Mouse (Mus musculus) layer of hippocampus, postnatal 14 days (tissue): ENCODE data around the gene Ms4a4b. TPM values are rescaled to one million over a fixed set of nuclear protein-coding genes. Genes with fewer than 3 reads are reported as not detected.
"Not testable (repeated sequence)": the region's sequence is repeated elsewhere in the genome, so short reads cannot be mapped to it uniquely, and the experiment has no call there.

Experiments used
- DNase-seq, 2 experiments: peaks; one replicate each; pipeline ENCODE4 v3.0.0; 2021 to 2022; ENCODE audit warnings: low spot score in 2 of 2, mixed read lengths in 1 of 2
- long read RNA-seq, 2 experiments: library from polyadenylated mRNA; stranded (forward); transcript quantifications; one replicate each; pipeline ENCODE4 v2.0.0; 2021
- total RNA-seq, 2 experiments: library from RNA; stranded (reverse); gene quantifications; 2 replicates each; pipeline ENCODE4 v1.2.3; 2021

Gene Ms4a4b
- total RNA-seq: not detected
- long read RNA-seq, experiment 1: 0 reads
- long read RNA-seq, experiment 2: 0 reads

DNA sequence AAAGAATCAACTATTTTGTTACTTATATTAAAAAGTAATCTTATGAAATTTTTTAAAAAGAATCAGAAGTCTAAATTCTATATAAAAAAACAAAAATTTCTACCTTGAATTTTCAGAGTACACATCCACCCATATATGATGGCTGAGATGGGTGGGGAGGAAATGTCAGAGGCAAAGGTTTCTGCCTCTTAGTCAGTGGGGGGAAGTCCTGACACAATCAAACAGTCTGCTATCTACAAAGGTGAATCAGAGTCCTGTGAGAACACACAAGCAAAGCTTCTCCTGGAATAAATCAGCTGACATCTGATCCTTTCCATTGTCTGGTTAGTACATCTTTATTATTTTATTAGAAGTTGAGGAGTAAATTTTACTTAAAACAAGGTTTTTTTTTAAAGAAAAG lies at the start of gene Ms4a4b:
Ms4a4b (plus strand) TSS at position 216 of the 400 bp plus-strand sequence.
- DNase-seq: no peak

DNA sequence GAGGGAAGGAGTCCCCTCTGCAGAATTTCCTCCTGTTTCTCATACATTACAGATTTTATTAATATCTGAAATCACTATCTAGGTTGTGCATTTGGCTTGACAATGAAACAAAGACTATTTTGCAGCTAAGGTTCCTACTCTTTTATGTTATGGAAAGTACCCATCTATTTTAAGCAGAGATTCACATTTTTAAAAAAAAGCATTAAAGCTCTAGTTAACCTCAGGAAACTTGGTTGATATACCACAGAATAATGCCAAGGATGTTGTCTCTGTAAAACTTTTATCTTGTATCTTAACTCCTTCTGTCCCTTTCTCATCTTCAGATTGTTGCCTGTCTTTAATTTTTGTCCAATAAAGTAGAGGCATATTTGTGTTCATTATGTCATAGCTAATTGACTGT lies 47.6 kb upstream of the Ms4a4b start:
- no peak for DNase-seq

DNA sequence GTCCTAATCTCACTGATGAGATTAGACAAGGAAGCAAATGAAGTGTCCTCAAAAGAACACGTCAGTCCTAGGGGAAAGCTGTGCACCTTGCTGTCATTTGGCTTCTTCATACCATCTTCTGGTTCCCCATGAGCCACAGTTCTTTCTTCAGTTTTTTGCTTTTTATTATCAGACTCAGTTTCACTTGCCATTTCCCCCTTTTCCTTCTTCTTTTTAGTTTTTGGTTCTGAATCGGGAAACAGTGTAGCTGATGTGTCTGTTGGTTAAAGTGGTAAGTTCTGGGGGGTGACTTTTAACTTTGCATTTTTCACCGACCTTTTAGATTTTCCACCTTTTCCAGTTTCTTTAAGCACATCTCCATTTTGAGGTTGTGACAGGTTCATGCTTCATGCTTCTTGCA lies 38.8 kb upstream of the Ms4a4b start, which contains the start of gene Ms4a4c:
Ms4a4c (plus strand) TSS at position 244 of the 400 bp plus-strand sequence.
- DNase-seq: no peak

DNA sequence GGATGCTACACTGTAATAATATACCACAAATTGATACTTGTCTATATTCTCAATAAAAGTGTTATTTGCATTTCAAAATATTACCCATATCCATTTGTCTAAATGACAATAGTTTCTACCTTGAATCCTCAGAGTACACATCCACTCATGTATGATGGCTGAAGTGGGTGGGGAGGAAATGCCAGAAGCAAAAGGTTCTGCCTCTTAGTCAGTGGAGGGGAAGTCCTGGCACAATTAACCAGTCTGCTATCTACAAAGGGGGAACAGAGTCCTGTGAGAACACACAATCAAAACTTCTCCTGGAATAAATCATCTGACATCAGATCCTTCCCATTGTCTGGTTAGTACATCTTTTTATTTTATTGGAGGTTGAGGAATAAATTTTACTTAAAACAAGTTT lies 35.9 kb upstream of the Ms4a4b start:
- no peak for DNase-seq

DNA sequence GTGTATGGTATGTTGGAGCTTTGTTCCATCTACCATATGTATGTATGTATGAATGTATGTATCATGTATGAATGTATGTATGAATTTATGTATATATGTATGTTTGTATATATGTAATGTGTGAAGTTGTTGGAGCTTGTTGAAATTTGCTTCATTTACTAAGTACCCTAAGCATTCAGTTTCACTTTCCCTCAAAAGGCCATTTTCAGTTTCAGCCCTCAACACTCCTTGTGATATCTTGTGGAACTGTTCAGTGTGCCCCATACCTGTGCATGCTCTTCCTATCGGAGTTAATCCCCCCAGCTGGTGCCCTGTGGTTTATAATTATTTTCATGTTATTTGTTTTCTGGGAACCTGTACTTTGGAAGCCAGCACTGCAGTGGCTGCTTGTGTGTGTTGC lies 34.8 kb upstream of the Ms4a4b start:
- DNase-seq: no peak

DNA sequence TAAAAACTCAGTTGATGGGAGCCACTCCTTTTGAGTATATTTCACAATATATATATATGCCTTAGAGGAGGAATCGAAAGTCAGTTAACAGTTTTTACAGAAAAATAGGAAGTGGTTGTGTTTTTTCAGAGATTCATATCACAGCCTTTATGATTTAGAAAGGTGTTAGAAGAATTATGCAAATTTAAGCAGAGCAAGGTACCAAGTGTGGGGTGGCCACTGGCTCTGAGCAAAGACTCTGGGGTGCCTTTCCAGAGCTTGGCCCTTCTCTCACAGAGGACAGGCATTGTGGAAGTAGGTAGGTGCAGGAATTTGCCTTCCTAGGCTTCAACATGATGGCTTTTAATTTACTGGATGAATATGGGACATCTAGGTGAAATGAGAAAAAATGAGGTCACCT lies 31.7 kb upstream of the Ms4a4b start:
- no peak for DNase-seq

DNA sequence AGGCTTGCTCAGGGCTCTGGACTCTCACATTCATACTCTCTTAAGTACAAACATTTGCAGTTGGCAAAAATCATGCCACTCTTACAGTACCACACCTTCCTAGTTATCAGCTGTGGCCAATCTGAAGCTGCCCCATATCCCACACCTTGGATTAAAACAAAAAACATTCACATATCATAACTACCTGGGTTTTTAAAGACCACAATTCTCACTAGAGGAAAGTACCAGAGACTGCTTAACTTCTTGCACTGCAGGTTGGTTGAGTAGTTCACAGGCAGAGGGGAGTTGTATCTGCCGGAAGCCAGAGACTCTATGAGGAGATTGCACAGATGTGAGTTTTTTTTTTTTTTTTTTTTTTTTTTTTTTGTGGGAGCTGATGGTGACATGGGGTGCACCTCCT lies 29.3 kb upstream of the Ms4a4b start:
- no peak for DNase-seq

DNA sequence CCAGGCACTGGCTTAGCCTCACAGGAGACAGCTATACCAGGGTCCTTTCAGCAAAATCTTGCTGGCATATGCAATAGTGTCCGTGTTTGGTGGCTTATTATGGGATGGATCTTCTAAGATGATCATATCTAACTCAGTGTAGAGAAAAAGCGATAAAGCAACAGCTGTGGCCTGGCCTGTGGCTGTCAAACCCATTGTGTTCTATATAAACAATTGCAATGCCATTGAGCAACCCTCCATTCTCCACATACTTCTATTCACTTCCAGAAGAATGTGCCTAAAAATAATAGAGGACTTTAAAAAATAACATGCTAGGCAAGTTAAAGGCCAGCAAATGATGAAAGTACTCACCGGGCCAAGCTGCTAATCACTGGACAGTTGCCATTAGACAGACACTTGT lies 27.8 kb upstream of the Ms4a4b start:
- DNase-seq: no peak

DNA sequence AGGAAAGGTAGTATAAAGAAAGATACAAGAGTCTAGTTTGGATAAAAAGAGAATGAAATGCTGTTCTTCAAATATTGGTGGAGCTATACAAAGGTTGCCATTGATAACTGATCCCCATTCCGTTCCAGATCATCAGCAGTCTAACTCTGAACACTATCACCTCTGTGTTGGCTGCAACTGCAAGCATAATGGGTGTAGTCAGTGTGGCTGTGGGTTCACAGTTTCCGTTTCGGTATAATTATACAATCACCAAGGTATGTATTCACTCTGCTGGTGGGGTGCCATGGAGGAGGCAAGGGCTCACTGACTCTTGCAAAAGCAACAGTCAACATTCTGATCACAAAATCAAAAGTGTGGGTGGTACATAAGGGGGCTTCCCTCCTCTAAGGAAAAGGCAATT lies 24.5 kb upstream of the Ms4a4b start:
- not testable (repeated sequence) for DNase-seq

DNA sequence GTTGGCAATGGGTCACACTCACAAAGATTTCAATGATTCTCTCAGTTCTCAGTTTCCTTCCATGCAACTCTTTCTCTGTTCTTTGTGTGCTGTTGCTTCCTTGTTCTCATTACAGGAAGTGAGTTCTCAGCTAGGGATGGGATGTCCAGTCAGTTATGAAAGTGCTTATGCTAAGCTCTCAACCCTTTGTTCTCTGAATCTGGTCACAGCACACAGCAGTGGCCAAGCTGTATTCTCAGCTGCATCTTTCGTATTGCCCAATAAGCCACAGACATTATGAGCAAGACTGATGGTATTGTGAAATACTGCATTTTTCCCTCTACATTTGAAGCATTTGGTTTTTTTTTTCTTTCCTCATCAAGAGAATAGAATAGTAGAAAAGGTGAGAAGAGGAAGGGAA lies 12.1 kb upstream of the Ms4a4b start:
- not testable (repeated sequence) for DNase-seq

DNA sequence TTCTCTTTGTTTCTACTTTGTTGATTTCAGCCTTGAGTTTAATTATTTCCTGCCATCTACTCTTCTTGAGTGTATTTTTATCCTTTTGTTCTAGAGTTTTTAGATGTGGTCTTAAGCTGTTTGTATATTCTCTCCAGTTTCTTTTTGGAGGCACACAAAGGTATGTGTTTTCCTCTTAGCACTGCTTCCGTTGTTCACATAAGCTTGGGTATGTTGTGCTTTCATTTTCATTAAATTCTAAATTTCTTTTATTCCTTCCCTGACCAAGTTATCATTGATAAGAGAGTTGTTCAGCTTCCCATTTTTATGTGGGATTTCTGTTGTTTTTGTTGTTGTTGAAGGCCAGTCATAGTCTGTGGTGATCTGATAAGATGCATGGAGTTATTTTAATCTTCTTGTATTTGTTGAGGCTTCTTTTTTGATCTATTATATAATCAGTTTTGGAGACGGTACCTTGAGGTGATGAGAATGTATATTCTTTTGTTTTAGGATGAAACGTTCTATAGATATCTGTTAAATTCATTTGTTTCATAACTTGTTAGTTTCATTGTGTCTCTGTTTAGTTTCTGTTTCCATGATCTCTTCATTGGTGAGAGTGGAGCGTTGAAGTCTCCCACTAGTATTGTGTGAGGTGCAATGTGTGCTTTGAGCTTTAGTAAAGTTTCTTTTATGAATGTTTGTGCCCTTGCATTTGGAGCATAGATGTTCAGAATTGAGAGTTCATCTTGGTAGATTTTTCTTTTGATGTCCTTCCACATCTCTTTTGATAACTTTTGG lies 8.1 kb upstream of the Ms4a4b start:
- DNase-seq: no peak

DNA sequence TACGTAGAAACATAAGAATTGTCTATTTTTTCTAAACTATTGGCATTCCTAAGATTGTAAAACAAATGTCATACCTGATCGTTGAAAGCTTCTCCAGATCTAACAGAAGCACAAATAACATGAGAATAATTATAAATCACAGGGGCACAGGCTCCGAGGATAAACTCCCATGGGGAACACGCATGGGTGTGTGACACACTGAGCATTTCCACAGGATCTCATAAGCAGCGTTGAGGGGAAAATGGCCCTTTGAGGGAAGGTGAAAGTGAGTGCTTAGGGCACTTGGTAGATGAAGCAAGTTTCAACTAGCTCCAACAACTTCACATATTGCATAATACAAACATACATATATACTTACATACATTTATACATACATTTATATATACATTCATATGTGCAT lies 611 bp downstream of the Ms4a4b start:
- DNase-seq: no peak

DNA sequence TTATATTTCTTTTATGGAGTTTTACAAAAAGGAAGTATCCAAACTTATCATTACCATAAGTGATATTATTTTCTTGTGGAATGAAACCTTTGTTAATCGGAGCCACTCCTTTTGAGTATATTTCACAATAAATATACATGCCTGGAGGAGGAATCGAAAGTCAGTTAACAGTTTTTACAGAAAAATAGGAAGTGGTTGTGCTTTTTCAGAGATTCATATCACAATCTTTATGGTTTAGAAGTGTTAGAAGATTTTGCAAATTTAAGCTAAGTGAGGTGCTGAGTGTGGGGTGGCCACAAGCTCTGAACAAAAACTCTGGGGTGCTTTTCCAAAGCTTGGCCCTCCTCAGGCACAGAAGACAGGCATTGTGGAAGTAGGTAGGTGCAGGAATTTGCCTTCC lies 3.9 kb downstream of the Ms4a4b start:
- no peak for DNase-seq

DNA sequence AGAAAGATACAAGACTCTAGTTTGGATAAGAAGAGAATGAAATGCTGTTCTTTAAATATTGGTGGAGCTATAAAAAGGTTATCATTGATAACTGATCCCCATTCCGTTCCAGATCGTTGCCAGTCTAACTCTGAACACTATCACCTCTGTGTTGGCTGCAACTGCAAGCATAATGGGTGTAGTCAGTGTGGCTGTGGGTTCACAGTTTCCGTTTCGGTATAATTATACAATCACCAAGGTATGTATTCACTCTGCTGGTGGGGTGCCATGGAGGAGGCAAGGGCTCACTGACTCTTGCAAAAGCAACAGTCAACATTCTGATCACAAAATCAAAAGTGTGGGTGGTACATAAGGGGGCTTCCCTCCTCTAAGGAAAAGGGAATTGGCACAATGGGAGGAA lies 15.7 kb downstream of the Ms4a4b start:
- DNase-seq: not testable (repeated sequence)

DNA sequence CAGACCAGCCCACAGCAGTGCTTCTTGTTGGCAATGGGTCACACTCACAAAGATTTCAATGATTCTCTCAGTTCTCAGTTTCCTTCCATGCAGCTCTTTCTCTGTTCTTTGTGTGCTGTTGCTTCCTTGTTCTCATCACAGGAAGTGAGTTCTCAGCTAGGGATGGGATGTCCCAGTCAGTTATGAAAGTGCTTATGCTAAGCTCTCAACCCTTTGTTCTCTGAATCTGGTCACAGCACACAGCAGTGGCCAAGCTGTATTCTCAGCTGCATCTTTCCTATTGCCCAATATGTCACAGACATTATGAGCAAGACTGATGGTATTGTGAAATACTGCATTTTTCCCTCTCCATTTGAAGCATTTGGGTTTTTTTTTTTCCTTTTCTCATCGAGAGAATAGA lies 21.4 kb downstream of the Ms4a4b start:
- DNase-seq: not testable (repeated sequence)

DNA sequence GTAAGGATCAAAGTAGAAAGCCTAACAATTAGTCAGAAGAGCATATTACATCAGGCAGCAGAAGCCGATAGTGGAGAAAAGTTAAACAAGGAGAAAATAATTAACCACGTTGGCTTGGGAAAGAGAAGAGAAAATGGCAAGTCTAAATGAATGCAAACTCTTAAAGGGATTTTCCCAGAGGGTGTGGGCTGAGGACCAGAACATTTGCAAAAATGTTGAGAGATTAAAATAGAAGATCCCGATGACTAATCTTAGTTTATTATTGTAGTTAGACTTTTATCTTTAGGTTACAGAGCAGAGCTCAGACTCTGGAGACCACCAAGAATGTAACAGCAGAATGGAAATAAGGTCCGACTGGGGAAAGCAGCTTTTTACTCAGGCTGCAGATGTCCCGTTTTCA lies 23.1 kb downstream of the Ms4a4b start:
- DNase-seq: no peak

DNA sequence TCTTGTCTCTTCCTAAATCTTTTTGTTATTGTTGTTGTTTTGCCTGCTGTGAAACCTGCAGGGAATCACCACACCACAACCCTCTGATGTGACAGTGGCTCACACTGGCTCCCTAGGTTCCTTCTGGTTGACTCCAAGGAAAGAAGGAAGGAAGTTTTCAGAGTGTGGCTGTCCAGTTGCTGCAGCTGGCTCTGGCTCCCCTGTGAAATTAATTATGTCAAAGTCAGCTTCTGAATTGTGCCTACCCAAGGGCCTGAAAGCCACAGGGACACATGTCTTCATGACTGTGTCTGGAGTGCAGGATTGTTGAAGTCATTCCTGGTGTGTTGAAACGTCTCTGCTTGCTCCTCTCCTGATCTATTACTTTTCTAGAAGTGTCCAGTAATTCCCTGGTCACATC lies 25.0 kb downstream of the Ms4a4b start:
- DNase-seq: not testable (repeated sequence)

DNA sequence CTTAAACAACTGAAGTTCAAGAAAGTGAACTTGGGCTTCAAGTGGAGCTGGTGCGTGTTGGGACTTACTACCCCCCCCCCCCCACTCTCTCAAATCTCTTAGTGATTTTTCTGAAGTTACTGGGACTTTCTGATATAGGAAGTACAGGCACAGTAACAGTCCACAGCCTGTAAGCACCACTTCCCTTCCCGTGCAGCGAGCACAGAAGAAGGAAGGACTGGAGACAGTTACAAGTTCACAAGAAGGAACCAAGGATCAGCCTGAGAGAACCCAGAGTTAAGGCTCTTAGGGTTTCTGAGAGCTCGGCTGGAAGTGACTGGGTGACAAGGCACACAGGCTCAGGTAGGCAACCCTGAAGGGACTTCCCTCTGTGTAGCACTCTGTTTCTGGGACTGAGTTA lies 25.9 kb downstream of the Ms4a4b start, which contains the start of gene Ms4a6c:
Ms4a6c (plus strand) TSS at position 152 of the 400 bp plus-strand sequence.
- not testable (repeated sequence) for DNase-seq

DNA sequence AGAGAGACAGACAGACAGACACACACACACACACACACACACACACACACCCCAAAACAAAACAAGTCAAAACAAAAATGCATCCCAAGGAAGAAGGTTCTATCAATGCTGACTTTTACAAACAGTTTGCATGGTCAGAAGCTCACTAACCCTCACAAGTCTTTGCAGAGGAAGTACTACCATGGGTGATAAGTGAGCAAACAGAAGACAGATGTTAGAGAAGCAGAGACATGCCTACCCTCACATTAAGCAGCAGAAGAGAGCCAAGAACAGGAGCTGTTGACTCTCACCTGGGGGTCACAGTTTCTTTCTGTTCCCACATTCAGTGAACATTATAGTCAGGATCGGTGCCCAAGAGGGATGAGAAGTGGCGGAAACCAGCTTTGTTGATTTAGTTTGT lies 36.4 kb downstream of the Ms4a4b start:
- DNase-seq: no peak

DNA sequence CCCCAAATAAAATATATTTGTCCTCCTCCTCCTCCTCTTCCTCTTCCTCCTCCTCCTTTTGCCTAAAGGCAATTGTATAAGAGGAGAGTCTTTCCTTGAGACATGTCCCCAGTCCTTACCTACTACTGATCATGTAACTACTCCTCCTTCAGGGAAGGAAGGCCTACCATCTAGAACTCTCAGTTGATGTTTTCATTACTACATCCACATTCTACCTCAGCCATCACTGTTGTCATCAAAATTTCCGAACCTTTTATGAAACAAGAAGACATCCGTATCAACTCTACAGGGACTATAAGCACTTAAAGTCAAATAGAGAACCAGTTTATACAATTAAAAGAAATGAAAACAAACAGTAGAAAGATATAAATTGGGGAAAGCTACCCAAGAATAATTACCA lies 39.3 kb downstream of the Ms4a4b start:
- no peak for DNase-seq

DNA sequence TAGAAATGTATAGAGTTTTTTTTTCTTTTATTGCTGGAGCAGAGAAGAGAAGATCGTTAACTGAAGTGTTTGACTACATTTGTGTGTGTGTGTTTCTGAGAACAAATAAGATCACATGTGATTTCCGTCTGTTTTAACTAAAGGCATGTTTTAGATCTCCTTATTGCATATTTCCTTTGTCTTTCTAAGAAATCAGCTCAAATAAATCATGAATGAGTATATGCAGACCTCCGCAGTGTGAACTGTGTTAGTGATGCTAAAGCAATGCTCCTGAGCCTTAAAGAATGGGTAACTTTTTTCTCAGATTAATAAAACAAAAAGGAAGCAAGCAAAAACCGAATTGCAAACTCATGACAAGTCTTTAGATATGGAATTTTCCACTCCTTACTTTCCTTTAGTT lies 40.6 kb downstream of the Ms4a4b start:
- no peak for DNase-seq

DNA sequence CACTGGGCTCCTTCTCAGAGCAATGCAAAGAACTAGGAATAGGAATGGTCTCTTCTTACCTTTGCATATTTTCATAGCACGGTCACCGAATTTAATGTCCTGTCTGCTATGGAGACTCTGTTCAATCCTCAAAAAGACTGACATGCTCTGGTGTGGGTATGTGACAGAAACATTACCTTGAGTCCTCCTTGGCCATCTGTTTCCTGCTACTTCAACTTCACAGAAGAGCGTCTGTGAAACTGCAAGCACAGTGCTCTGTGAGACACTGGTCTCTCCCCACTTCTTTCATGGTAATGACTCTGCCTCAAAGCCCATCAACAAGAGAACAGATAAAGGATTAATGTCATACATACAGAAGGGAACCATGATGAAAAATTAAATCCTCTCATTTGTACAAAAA lies 41.0 kb downstream of the Ms4a4b start:
- no peak for DNase-seq

DNA sequence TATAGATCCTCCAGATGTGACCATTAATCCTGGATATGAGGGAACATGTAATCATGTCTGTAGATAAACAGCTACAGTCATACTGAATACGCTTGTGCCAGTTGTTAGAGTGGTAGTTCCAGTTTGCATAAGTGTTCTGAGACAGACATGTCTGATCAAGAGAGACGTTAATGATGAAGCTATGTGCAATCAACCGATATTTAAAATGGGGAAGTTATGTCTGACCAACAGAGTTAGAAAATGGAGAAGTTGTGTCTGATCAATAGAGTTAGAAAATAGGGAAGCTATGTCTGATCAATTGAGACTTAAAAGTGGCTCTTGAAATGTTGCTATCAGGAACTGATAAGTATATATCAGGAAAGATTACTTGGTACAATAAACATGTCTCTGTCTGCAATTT lies 41.9 kb downstream of the Ms4a4b start:
- DNase-seq: no peak
